Mouse (Mus musculus) heart, embryonic 14.5 days (tissue): ENCODE data around the gene Spem1. TPM values are rescaled to one million over a fixed set of nuclear protein-coding genes. Genes with fewer than 3 reads are reported as not detected.

Source experiments
- ATAC-seq: fragments of 200-750 bp; cut with Nextera tagmentation; 2 replicates; pipeline ENCODE4 v1.8.0; 2017; ENCODE audit warnings: low read depth, moderate TSS enrichment; ENCODE audit not compliant: insufficient number of reproducible peaks, insufficient read depth, low FRiP score
- H3K27ac ChIP-seq, 2 experiments: fragments of 200-500 bp in 1 of 2; fragments of 300-500 bp in 1 of 2; sonication (generic) in 1 of 2; replicated peaks in 1 of 2; 2 replicates each; pipeline ENCODE4 v1.5.1; 2012 to 2014; ENCODE audit warnings: low read depth in 2 of 2, low read length in 2 of 2, control low read depth in 1 of 2, mild to moderate bottlenecking in 1 of 2, mixed read lengths in 1 of 2; ENCODE audit not compliant: control insufficient read depth in 1 of 2, insufficient read depth in 1 of 2
- H3K27me3 ChIP-seq: fragments of 300-500 bp; sonication (generic); 2 replicates; pipeline ENCODE4 v1.6.1; 2014; ENCODE audit warnings: mild to moderate bottlenecking, low read length, control low read depth; ENCODE audit not compliant: control insufficient read depth, insufficient read depth
- H3K36me3 ChIP-seq: fragments of 300-500 bp; sonication (generic); 2 replicates; pipeline ENCODE4 v1.6.1; 2014; ENCODE audit warnings: mild to moderate bottlenecking, control low read depth, low read length, mixed read lengths; ENCODE audit not compliant: control insufficient read depth, insufficient read depth
- H3K4me1 ChIP-seq, 2 experiments: fragments of 200-500 bp in 1 of 2; fragments of 300-500 bp in 1 of 2; sonication (generic) in 1 of 2; 2 replicates each; pipeline ENCODE4 v1.6.1; 2012 to 2014; ENCODE audit warnings: low read length in 2 of 2, control low read depth in 1 of 2, mixed read lengths in 1 of 2; ENCODE audit not compliant: control insufficient read depth in 2 of 2, insufficient read depth in 2 of 2
- H3K4me2 ChIP-seq: fragments of 300-500 bp; sonication (generic); 2 replicates; pipeline ENCODE4 v1.6.1; 2014; ENCODE audit warnings: mild to moderate bottlenecking, low read length
- H3K4me3 ChIP-seq, 2 experiments: fragments of 200-500 bp in 1 of 2; fragments of 300-500 bp in 1 of 2; sonication (generic) in 1 of 2; 2 replicates each; pipeline ENCODE4 v1.5.1; 2012 to 2014; ENCODE audit warnings: low read length in 2 of 2, mild to moderate bottlenecking in 2 of 2, control low read depth in 1 of 2, low read depth in 1 of 2, moderate library complexity in 1 of 2; ENCODE audit not compliant: control insufficient read depth in 1 of 2, insufficient read depth in 1 of 2
- H3K9ac ChIP-seq: fragments of 300-500 bp; sonication (generic); 2 replicates; pipeline ENCODE4 v1.6.1; 2014; ENCODE audit warnings: mild to moderate bottlenecking, low read length
- H3K9me3 ChIP-seq: fragments of 300-500 bp; sonication (generic); 2 replicates; pipeline ENCODE4 v1.6.1; 2016; ENCODE audit warnings: low read length, control low read depth; ENCODE audit not compliant: control insufficient read depth
- WGBS: fragments of 180-500 bp; shearing (Covaris S2); extraction: QIAGEN DNeasy Blood & Tissue Kit; methylation state at CpG from one replicate; pipeline ENCODE4 v1.1.7; 2014; 5-methylcytosine and 5-hydroxymethylcytosine counted together
- polyA plus RNA-seq: library from polyadenylated mRNA; unstranded; fragments of >200 nt; fragmentation: Nextera tagmentation; extraction: Ambion mirVana; gene quantifications from 2 replicates; pipeline ENCODE4 v1.2.1, GENCODE M21; 2014

Spem1 gene
- polyA plus RNA-seq, 1 experiment from 2014 or later = not detected

DNA sequence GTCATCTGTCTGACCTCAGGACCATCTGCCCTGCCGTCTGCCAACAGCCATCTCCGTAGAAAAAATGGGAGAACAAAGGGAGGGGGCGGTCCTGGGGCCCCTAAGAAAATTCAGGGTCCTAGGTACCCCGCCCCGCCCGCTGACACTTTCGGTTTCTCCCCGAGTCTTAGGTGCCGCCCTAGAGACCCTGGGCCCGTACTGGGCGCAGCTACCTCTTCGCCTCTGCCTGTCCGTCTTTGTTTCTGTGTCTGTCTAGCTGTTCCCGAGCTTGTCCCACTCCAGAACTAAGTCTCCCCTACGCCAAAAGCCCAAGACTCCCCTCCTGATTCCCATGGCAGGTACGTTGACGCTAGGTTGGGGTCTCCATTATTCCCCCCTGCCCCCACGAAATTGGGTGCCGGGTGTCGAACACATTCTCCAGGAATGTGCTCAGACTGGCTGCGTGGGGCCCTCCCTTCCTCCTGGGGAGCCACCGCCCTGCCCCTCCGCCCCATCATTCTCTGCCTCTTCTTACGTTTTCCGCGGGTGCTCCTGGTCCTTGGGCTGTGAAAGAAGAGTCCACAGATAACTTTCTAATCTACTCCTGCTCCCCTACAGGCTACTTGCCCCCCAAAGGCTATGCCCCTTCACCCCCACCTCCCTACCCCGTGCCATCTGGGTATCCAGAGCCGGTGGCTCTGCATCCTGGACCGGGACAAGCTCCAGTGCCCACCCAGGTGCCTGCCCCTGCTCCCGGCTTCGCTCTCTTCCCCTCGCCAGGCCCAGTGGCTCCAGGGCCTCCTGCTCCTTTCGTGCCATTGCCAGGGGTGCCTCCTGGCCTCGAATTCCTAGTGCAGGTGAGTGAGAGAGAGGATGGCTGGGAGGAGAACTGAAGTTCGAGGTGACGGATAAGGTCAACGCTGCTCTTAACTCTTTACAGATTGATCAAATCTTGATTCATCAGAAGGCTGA is 25.0 kb upstream of the Spem1 start:
- H3K4me1 ChIP-seq = peaks cover 14 to 19% of the 10 kb centered on the region in 2 experiments
- H3K9ac ChIP-seq = peak overlapping the region; percentile 95
- peaks cover 42% of the 10 kb centered on the region for H3K36me3 ChIP-seq
- H3K9me3 ChIP-seq = no peaks in the 10 kb centered on the region
- peak overlapping the region; percentile 89 for H3K4me2 ChIP-seq
- peak overlapping the region; percentile 23 to 95; a peak in 3 of 4 replicates for H3K27ac ChIP-seq
- peak; percentile 24 for ATAC-seq
- H3K4me3 ChIP-seq = peak overlapping the region; percentile 57 to 84
- 11% methylated on average over 37 of the region's 37 CpGs for WGBS
- no peaks in the 10 kb centered on the region for H3K27me3 ChIP-seq

DNA sequence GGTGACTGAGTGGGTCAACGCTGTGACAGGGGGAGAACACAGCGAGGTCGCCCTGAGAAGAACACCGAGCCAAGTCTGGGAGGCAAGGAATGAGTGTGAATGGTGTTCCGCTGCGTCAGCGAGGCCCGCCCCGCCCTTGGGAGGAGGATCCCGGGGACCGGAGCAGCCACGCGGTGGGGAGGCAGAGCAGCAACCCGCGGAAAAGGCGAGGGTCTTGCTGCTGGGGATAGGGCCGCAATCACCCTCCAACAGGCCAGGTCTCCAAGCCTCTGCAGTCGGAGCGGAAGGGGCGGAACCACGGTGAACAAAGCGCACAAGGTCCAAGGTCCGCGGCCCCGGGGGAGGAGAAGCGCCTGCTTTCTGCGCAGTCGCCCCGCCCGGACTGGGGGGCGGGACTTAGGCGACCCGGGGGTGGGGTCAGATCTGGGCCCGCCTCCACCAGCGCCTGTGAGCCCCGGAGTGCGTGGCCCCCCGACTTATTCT is 24.3 kb upstream of the Spem1 start, which contains the start of gene Plscr3:
TSS of gene Plscr3 (plus strand) at position 179 of the 483 bp plus-strand sequence.
- Histone ChIP-seq H3K4me3 (peak within 1 kb of the TSS; percentile 57 to 84), H3K4me2 (peak within 1 kb of the TSS; percentile 89), H3K27ac (peak within 1 kb of the TSS; percentile 87 to 95), H3K4me1 (peaks cover 14 to 19% of the 10 kb centered on the region in 2 experiments), H3K9ac (peak within 1 kb of the TSS; percentile 95), H3K9me3 (no peaks in the 10 kb centered on the region), H3K27me3 (no peaks in the 10 kb centered on the region), H3K36me3 (peaks cover 35% of the 10 kb centered on the region)
- under 1% methylated on average over 37 of the region's 38 CpGs for WGBS
- ATAC-seq = peak; percentile 92

DNA sequence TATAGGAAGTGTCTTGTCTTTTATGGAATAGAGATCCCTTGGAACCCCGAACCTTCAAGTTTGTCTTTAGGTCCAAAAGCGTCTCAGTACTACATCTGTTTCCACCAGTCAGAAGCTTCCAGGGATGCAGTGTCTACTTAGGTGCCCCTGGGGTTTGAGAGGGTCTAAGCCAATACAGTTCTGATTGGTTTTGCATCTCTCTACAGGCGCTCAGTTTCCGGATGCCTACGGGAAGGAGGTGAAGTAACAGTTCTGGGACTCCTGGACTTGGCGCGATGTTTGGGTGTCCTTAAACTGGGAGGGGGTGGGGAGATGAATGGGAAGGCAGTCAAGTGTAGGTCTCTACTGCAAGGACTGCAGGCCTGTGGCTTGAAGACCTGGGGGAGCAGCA is 16.7 kb upstream of the Spem1 start:
- peak overlapping the region; percentile 79 for H3K9ac ChIP-seq
- peaks cover 3 to 20% of the 10 kb centered on the region in 2 experiments; a peak in 3 of 4 replicates for H3K4me1 ChIP-seq
- H3K36me3 ChIP-seq = no peaks in the 10 kb centered on the region
- H3K9me3 ChIP-seq = no peaks in the 10 kb centered on the region
- peaks cover 33% of the 10 kb centered on the region for H3K27me3 ChIP-seq
- H3K4me3 ChIP-seq = peak overlapping the region; percentile 67 to 73
- H3K27ac ChIP-seq = peak overlapping the region; percentile 67 to 83
- ATAC-seq = no peak
- H3K4me2 ChIP-seq = peak overlapping the region; percentile 89
- under 1% methylated on average over 7 of the region's 7 CpGs for WGBS

DNA sequence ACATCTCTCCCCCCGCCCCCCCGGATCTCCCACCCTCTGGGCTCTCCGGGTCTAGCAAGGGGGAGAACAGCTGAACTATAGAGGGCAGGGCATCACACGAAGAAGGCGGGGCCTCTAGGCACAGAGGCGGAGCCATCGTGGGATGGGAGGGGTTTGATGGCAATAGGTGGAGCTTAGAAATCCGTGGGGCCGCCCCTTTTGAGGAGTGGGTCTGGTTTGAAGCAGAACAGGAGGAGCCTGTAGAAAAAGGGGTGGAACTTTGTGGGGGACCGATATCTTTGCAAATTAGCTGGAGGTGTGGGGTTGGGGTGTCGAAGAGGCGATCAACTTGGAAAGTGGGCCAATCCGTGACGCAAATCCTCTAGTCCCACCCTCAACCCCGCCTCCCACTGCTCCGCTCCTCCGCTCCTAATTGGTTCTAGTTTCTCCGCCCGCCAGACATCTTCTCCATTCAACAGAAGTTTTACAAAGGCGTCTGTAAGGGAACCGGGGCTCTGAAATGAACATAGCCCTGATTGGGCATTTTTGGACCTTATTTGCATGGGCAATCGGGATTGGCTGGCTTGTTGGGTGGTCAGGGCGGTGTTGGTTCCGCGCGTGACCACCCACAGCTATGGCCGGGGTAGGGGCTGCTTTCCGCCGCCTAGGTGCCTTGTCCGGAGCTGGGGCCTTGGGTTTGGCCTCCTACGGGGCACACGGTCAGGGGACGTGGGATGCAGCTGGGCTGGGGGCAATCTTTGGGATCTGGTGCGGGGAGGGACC is 16.2 kb upstream of the Spem1 start, which contains the start of gene Tmem256:
TSS of gene Tmem256 (plus strand) at position 563 of the 762 bp plus-strand sequence.
- peak within 1 kb of the TSS; percentile 79 for H3K9ac ChIP-seq
- peak within 1 kb of the TSS; percentile 89 for H3K4me2 ChIP-seq
- peaks cover 3 to 24% of the 10 kb centered on the region in 2 experiments; a peak in 3 of 4 replicates for H3K4me1 ChIP-seq
- H3K27me3 ChIP-seq = peaks cover 39% of the 10 kb centered on the region
- WGBS = 0% methylated on average over 34 of the region's 34 CpGs
- peak within 1 kb of the TSS; percentile 67 to 73 for H3K4me3 ChIP-seq
- peak; percentile 93 for ATAC-seq
- H3K9me3 ChIP-seq = no peaks in the 10 kb centered on the region
- H3K27ac ChIP-seq = peak within 1 kb of the TSS; percentile 67 to 83
- no peaks in the 10 kb centered on the region for H3K36me3 ChIP-seq

DNA sequence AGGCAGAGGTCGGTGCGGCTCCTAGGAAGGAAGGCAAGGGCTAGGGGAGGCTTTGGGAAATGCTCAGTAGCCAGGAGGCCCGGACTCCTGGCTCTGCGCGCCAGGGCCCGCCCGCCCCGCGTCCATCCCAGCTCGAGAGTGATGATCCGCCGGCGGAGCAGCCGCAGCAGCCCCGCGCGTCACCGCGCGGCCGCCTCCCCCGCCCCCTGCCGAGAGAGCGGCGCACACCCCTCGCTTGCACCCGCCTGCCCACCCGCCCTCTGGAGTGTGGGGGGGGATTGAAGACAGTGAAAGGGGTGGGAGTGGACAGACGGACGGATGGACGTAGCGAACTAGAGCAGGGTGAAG is 15.6 kb upstream of the Spem1 start, which contains the start of gene Nlgn2:
TSS of gene Nlgn2 (minus strand) at position 181 of the 348 bp plus-strand sequence.
- H3K9ac ChIP-seq = peak within 1 kb of the TSS; percentile 79
- H3K36me3 ChIP-seq = no peaks in the 10 kb centered on the region
- ATAC-seq = peak; percentile 66
- peak within 1 kb of the TSS; percentile 67 to 73 for H3K4me3 ChIP-seq
- no peaks in the 10 kb centered on the region for H3K9me3 ChIP-seq
- peaks cover 43% of the 10 kb centered on the region for H3K27me3 ChIP-seq
- peaks cover 3 to 24% of the 10 kb centered on the region in 2 experiments; a peak in 3 of 4 replicates for H3K4me1 ChIP-seq
- H3K27ac ChIP-seq = peak within 1 kb of the TSS; percentile 67 to 83
- WGBS = 1% methylated on average over 12 of the region's 32 CpGs
- peak within 1 kb of the TSS; percentile 89 for H3K4me2 ChIP-seq

DNA sequence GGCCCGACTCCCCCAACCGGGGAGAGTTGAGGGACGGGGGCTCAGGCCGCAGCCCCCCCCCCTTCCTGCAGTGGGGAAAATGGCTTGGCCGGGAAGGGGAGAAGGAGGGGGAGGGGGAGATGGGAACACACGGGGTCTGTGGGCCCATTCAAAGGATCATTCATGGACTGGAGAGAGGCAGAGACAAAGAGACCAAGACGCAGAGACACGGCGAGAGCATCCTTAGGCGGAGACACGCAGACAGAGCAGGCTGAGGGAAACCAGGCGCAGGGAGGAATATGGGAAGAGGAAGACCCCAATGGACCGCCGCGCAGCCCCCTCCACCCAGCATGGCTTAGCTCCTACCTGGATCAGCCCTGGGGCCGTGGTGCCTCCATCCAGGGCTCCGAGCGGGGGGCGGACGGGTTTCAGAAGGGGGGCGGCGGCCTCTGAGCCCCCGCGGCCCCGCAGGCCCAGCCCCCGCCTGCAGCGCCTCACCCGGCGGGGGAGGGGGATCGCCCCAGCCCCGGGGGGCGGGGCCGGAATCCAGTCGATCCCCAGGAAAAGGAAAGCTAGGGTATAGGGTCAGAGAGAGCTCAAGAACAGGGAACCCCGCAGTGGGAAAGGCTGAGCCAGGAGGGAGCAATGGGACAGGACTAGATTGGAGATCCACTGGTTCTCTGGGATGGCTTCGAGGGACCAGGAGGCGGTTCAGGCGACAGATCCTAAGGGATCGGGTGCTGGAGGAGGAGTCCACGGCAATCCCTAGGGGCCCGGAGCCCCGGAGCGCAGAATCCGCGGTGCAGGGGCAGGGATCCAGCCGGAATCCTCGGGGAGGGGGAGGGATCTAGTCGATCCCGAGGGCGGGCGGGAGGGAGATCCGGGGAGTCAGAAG is 15.0 kb upstream of the Spem1 start:
- no peak for ATAC-seq
- peak overlapping the region in 1 of 2 experiments; percentile 58; a peak in 2 of 4 replicates for H3K27ac ChIP-seq
- no peaks in the 10 kb centered on the region for H3K9me3 ChIP-seq
- peak overlapping the region; percentile 89 for H3K4me2 ChIP-seq
- peak overlapping the region; percentile 76 for H3K9ac ChIP-seq
- H3K36me3 ChIP-seq = no peaks in the 10 kb centered on the region
- H3K27me3 ChIP-seq = peaks cover 44% of the 10 kb centered on the region
- peaks cover 3 to 24% of the 10 kb centered on the region in 2 experiments; a peak in 3 of 4 replicates for H3K4me1 ChIP-seq
- H3K4me3 ChIP-seq = peak overlapping the region; percentile 67 to 73
- WGBS = under 1% methylated on average over 51 of the region's 52 CpGs
